Mouse (Mus musculus) MEL (cell line): ENCODE results near the gene Ppp2r2c. TPM values are rescaled to one million over a fixed set of nuclear protein-coding genes. Genes with fewer than 3 reads are reported as not detected.

Experiments
- DNase-seq: peaks from one replicate; pipeline ENCODE4 v3.0.0; 2011; ENCODE audit warnings: low read depth, low spot score
- H3K27ac ChIP-seq: 2 replicates; pipeline ENCODE4 v1.5.1; 2012; ENCODE audit warnings: low read depth, mild to moderate bottlenecking, control low read depth, low read length, moderate library complexity; ENCODE audit not compliant: control insufficient read depth
- H3K27me3 ChIP-seq, 2 experiments: fragments of 150-350 bp in 1 of 2; sonication (generic) in 1 of 2; 2 replicates each; pipeline ENCODE4 v1.6.1; 2012; ENCODE audit warnings: low read length in 2 of 2, mild to moderate bottlenecking in 2 of 2, improper control_type of control experiment in 1 of 2, moderate library complexity in 1 of 2; ENCODE audit not compliant: insufficient read depth in 2 of 2, control insufficient read depth in 1 of 2
- H3K36me3 ChIP-seq, 2 experiments: 2 replicates each; pipeline ENCODE4 v1.6.1; 2012 to 2014; ENCODE audit warnings: low read length in 2 of 2, improper control_type of control experiment in 1 of 2, inconsistent platforms in 1 of 2, mild to moderate bottlenecking in 1 of 2; ENCODE audit not compliant: insufficient read depth in 2 of 2, control insufficient read depth in 1 of 2
- H3K4me1 ChIP-seq, 2 experiments: fragments of 150-350 bp in 1 of 2; sonication (generic) in 1 of 2; 2 replicates each; pipeline ENCODE4 v1.6.1; 2012; ENCODE audit warnings: low read length in 2 of 2, improper control_type of control experiment in 1 of 2, mild to moderate bottlenecking in 1 of 2; ENCODE audit not compliant: insufficient read depth in 2 of 2, control insufficient read depth in 1 of 2
- H3K4me3 ChIP-seq, 2 experiments: fragments of 150-350 bp in 1 of 2; sonication (generic) in 1 of 2; 2 replicates each; pipeline ENCODE4 v1.5.1; 2012; ENCODE audit warnings: low read depth in 2 of 2, low read length in 2 of 2, mild to moderate bottlenecking in 2 of 2, moderate library complexity in 2 of 2, control low read depth in 1 of 2, improper control_type of control experiment in 1 of 2; ENCODE audit not compliant: control insufficient read depth in 1 of 2, insufficient read depth in 1 of 2
- H3K79me2 ChIP-seq: 2 replicates; pipeline ENCODE4 v1.6.1; 2012; ENCODE audit warnings: mild to moderate bottlenecking, low read length, moderate library complexity; ENCODE audit not compliant: control insufficient read depth, poor library complexity, insufficient read depth
- H3K9ac ChIP-seq: 2 replicates; pipeline ENCODE4 v1.6.1; 2012; ENCODE audit warnings: low read depth, mild to moderate bottlenecking, control low read depth, low read length, moderate library complexity; ENCODE audit not compliant: control insufficient read depth, poor library complexity, severe bottlenecking
- H3K9me3 ChIP-seq: fragments of 150-350 bp; sonication (generic); replicated peaks from 2 replicates; pipeline ENCODE4 v1.6.1; 2012; ENCODE audit warnings: mild to moderate bottlenecking, low read length, improper control_type of control experiment, moderate library complexity; ENCODE audit not compliant: insufficient read depth
- BHLHE40 ChIP-seq: IDR thresholded peaks from 2 replicates; pipeline ENCODE4 v1.6.1; 2012; ENCODE audit warnings: low read depth, mild to moderate bottlenecking, inconsistent platforms, low read length, improper control_type of control experiment, borderline replicate concordance
- CHD1 ChIP-seq: IDR thresholded peaks from 2 replicates; pipeline ENCODE4 v1.6.1; 2012; ENCODE audit warnings: low read depth, mild to moderate bottlenecking, inconsistent platforms, low read length, improper control_type of control experiment
- ETS1 ChIP-seq: IDR thresholded peaks from 2 replicates; pipeline ENCODE4 v1.6.1; 2012; ENCODE audit warnings: low read depth, mild to moderate bottlenecking, inconsistent platforms, low read length, improper control_type of control experiment, moderate library complexity
- GABPA ChIP-seq: IDR thresholded peaks from 2 replicates; pipeline ENCODE4 v1.6.1; 2012; ENCODE audit warnings: low read depth, mild to moderate bottlenecking, inconsistent platforms, low read length, improper control_type of control experiment, moderate library complexity
- GATA1 ChIP-seq: IDR thresholded peaks from 2 replicates; pipeline ENCODE4 v1.6.1; 2011; ENCODE audit warnings: low read depth, low read length, improper control_type of control experiment
- HCFC1 ChIP-seq: IDR thresholded peaks from 2 replicates; pipeline ENCODE4 v1.6.1; 2012; ENCODE audit warnings: low read depth, mild to moderate bottlenecking, inconsistent platforms, low read length, improper control_type of control experiment, moderate library complexity
- KAT2A ChIP-seq: conservative IDR thresholded peaks from 2 replicates; pipeline ENCODE4 v1.6.1; 2012; ENCODE audit warnings: low read depth, low read length, improper control_type of control experiment, inconsistent platforms
- MAFK ChIP-seq: IDR thresholded peaks from 2 replicates; pipeline ENCODE4 v1.6.1; 2011; ENCODE audit warnings: low read depth, mild to moderate bottlenecking, low read length, improper control_type of control experiment, borderline replicate concordance
- MEF2A ChIP-seq: IDR thresholded peaks from 2 replicates; pipeline ENCODE4 v1.6.1; 2014; ENCODE audit warnings: low read depth, mild to moderate bottlenecking, inconsistent platforms, low read length, improper control_type of control experiment; ENCODE audit not compliant: poor library complexity, insufficient replicate concordance, severe bottlenecking; ENCODE audit errors: extremely low read depth
- MYB ChIP-seq: IDR thresholded peaks from 2 replicates; pipeline ENCODE4 v1.6.1; 2011; ENCODE audit warnings: mild to moderate bottlenecking, low read depth, low read length, improper control_type of control experiment
- POLR2A ChIP-seq, 2 experiments: IDR thresholded peaks; 2 replicates each; pipeline ENCODE4 v1.6.1; 2011 to 2012; ENCODE audit warnings: low read length in 2 of 2, mild to moderate bottlenecking in 2 of 2, control low read depth in 1 of 2, improper control_type of control experiment in 1 of 2, low read depth in 1 of 2, moderate library complexity in 1 of 2; ENCODE audit not compliant: control insufficient read depth in 1 of 2, insufficient read depth in 1 of 2, poor library complexity in 1 of 2
- POLR2AphosphoS2 ChIP-seq: IDR thresholded peaks from 2 replicates; pipeline ENCODE4 v1.6.1; 2011; ENCODE audit warnings: low read length, improper control_type of control experiment
- POLR2AphosphoS5 ChIP-seq: IDR thresholded peaks from 2 replicates; pipeline ENCODE4 v1.6.1; 2012; ENCODE audit warnings: low read depth, borderline replicate concordance, mild to moderate bottlenecking, inconsistent platforms, low read length, moderate library complexity, mixed read lengths
- SIN3A ChIP-seq: IDR thresholded peaks from 2 replicates; pipeline ENCODE4 v1.6.1; 2012; ENCODE audit warnings: low read length, improper control_type of control experiment, inconsistent platforms
- TCF12 ChIP-seq: IDR thresholded peaks from 2 replicates; pipeline ENCODE4 v1.6.1; 2014; ENCODE audit warnings: low read depth, mild to moderate bottlenecking, inconsistent platforms, low read length, improper control_type of control experiment, moderate library complexity
- UBTF ChIP-seq: IDR thresholded peaks from 2 replicates; pipeline ENCODE4 v1.6.1; 2012; ENCODE audit warnings: low read depth, mild to moderate bottlenecking, inconsistent platforms, low read length, improper control_type of control experiment, moderate library complexity, borderline replicate concordance; ENCODE audit not compliant: insufficient read depth
- ZMIZ1 ChIP-seq: IDR thresholded peaks from 2 replicates; pipeline ENCODE4 v1.6.1; 2012; ENCODE audit warnings: low read depth, mild to moderate bottlenecking, inconsistent platforms, low read length, improper control_type of control experiment, moderate library complexity
- ZNF384 ChIP-seq: IDR thresholded peaks from 2 replicates; pipeline ENCODE4 v1.6.1; 2012; ENCODE audit warnings: low read depth, mild to moderate bottlenecking, inconsistent platforms, low read length, improper control_type of control experiment
- polyA plus RNA-seq, 2 experiments: library from polyadenylated mRNA; stranded (reverse) in 1 of 2; unstranded in 1 of 2; fragments of >175 nt in 1 of 2; fragments of >200 nt in 1 of 2; gene quantifications; 2 replicates each; pipeline versions ENCODE4 v1.2.1 to v1.2.4; 2012; ENCODE audit warnings: low replicate concordance in 2 of 2, low read depth in 1 of 2; ENCODE audit not compliant: insufficient read length in 2 of 2, insufficient read depth in 1 of 2, missing spikeins in 1 of 2
- total RNA-seq: library from RNA; depleted of rRNA; stranded (reverse); fragments of 300-350 nt; gene quantifications from 2 replicates; pipeline ENCODE4 v1.2.3, GENCODE M21; 2012

Ppp2r2c gene
- total and polyA plus RNA-seq, 3 experiments: not detected

GRCm38 (mm10) chr5:36898415-36899109 is 30.2 kb downstream of the Ppp2r2c start:
- DNase-seq: no peak
- Histone ChIP-seq H3K4me1 (no peaks in the 10 kb centered on the region), H3K9ac (no peak overlapping the region), H3K27ac (no peak overlapping the region), H3K9me3 (no peaks in the 10 kb centered on the region), H3K36me3 (no peaks in the 10 kb centered on the region), H3K27me3 (no peaks in the 10 kb centered on the region), H3K4me3 (no peak overlapping the region), H3K79me2 (no peaks in the 10 kb centered on the region)
- TF ChIP-seq ZMIZ1 (no peak), KAT2A (no peak), GABPA (no peak), POLR2AphosphoS2 (no peak), ETS1 (no peak), POLR2AphosphoS5 (no peak), HCFC1 (no peak), SIN3A (no peak), GATA1 (no peak), ZNF384 (no peak), UBTF (no peak), CHD1 (no peak)

GRCm38 (mm10) chr5:36899392-36899791 is 31.1 kb downstream of the Ppp2r2c start:
- Histone ChIP-seq H3K9ac (no peak overlapping the region), H3K4me1 (no peaks in the 10 kb centered on the region), H3K27me3 (no peaks in the 10 kb centered on the region), H3K36me3 (no peaks in the 10 kb centered on the region), H3K27ac (no peak overlapping the region), H3K79me2 (no peaks in the 10 kb centered on the region), H3K9me3 (no peaks in the 10 kb centered on the region), H3K4me3 (no peak overlapping the region)
- DNase-seq: no peak
- TF ChIP-seq MEF2A: no peak
- no peak for TF ChIP-seq POLR2A (IDR thresholded peaks at IDR 0.05; ENCODE audit: control insufficient read depth in 1 of 2, insufficient read depth in 1 of 2, low read depth in 1 of 2, low read length in 2 of 2, poor library complexity in 1 of 2)
- TF ChIP-seq GATA1: no peak
- no peak for TF ChIP-seq SIN3A
- TF ChIP-seq BHLHE40: no peak
- TF ChIP-seq ZNF384: no peak
- TF ChIP-seq MYB: no peak
- TF ChIP-seq UBTF: no peak
- no peak for TF ChIP-seq MAFK
- no peak for TF ChIP-seq TCF12
